Mouse (Mus musculus) heart, postnatal 25 days (tissue): Measurements from ENCODE around the gene Isg20. TPM values are rescaled to one million over a fixed set of nuclear protein-coding genes. Genes with fewer than 3 reads are reported as not detected.
A peak's percentile ranks its signal among the peaks of the same experiment; 100 is the strongest.

ENCODE experiments used
- DNase-seq: peaks from one replicate; pipeline ENCODE4 v3.0.0; 2022; ENCODE audit warnings: low spot score
- intact Hi-C: fragments of 180-260 bp; cut with DNase I; formaldehyde crosslinking; loops from one replicate; pipeline ENCODE4 v1.15.1; 2025
- microRNA-seq: library from miRNA; unstranded; fragments of <30 nt; microRNA quantifications from one replicate; pipeline ENCODE4 v1.2.0, GENCODE M21; 2022
- total RNA-seq, 2 experiments: library from RNA; stranded (reverse); gene quantifications; 2 replicates each; pipeline ENCODE4 v1.2.3; 2021

Gene Isg20
- total RNA-seq, 2 experiments from 2014 or later = 11.8 to 16.4 TPM

DNA sequence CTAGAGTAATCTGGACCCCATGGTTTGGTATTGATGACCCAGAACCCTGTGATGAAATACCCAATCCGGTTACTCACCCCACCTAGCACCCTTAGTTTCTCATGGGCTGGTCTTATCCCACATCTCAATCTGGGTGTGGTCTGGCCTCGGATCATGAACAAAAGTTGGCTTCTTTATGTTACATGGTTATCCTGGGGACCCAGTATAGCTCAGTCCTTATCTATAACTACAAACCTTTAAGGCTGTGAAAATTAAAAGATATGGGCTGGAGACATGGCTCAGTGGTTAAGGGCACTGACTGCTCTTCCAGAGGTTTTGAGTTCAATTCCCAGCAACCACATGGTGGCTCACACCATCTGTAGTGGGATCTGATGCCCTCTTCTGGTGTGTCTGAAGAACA is 29.3 kb downstream of the Isg20 start:
- intact Hi-C loops = no loop called here

DNA sequence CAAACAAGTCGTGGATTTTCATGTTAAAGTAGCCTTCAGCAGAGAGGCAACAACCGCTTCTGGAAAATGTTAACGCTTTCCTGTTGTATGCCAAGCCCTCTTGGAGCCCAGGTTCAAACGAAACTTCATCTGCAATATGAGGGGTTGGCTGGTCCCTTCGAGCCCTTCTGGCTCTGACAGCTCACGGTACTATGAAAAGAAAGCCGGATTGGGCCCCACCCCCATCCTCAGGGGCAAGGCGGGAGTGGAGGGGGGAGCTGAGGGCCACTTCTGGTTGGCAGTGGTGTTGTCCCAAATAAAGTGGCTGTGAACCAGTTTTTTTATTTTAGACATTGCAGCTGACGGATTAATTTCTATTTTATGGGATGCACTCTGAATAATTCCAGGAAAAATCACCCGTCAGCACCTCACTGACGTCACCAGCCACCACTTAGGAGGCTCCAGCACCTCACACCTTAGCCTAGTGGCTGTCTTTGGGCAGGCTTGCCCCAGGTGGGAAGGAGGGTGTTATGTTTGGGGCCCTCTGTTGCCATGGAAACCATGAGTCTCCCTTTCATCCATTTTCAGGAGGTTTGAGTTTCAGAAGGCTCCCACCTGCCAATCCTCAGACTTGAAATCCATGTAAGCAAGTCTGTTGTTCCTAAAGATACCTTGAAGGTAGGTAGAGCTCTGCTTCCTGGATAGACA is 40.8 kb downstream of the Isg20 start:
- intact Hi-C loops = no loop called here
- no peak for DNase-seq

More for the DNA sequence above, 29.3 kb downstream of the Isg20 start:
- no peak for DNase-seq

DNA sequence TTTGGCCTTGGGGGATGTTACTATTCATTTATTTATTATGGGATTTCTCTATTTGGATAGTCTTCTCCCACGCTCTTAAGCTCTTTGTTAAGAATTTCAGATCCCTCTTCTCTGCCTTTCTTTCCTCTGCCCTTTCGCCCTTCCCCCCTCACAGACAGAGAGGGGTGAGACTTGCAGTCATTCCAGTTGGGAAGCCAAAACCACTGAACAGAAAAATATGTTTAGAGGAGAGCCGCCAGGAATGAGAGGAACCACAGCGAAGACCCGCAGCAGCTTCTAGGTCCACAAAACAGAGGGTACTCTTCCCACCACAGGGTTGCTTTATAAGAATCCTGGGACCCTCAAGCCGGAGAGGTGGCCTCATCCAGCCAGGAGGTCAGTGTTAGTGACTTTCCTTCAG is 41.4 kb downstream of the Isg20 start:
- intact Hi-C loops = no loop called here
- DNase-seq = no peak

DNA sequence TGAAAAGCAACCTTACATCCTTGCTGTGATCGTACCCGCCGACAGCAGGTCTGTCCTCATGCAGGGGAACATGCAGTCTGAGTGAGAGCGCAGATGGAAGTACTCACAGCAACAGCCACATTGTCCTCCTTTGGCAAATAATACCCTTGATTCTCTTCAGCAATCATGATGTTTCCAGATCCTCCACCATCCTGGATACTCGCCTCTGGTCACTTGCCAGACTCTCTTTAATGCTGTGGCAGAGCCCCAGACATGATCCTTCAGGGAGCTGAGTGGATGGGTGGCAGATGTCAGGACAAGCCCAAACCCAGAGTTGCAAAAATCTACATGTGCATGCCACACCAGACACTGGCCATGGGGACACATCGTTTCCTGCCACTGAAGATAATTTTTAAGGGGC is 41.9 kb downstream of the Isg20 start:
- no peak for DNase-seq
- intact Hi-C loops = no loop called here

DNA sequence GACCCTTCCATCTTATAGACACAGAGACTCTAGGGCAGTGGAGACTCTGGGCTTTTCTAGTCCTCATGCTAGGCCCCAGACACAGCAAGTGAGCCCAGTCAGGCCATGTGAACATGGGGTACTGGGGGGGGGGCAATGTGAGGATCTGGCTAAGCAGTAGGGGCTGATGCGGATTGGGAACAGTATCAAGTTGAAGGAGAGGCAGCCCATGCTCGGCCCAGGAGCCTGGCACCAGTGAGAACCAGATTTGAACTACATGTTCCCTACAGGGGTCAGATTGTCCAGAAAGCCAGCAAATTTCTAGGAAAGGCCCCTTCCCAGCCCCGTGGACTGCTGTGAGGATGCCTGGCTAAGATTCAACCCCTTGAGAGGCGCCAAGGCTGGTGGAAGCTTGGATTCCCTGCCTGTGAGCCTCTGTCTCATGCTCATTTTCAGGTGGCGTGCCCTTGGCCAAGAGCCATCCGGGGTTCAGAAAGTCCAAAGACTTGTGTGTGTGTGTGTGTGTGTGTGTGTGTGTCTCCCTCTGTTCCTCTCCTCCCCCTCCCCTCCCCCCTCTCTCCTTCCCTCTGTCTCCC is 45.4 kb downstream of the Isg20 start:
- no peak for DNase-seq
- intact Hi-C loops = no loop called here

DNA sequence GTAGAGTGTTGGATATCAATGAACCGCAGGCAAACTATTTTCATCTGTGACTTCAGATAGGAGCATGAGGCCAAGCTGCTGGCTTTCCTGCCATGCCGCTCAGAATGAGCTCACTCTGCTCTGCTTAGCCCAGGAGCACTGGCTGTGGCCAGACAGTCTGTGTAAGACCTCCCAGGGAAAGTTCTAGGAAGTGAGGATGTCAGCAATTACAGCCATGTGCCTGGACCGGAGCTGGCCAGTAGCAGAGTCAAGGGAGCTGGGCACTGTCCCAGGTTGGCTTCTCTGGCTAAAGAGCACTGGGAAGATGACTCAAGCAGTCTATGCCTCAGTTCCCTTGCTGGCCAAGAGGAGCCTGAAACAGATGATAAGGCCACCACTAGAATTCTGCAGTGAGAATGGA is 50.7 kb downstream of the Isg20 start:
- DNase-seq = peak; percentile 15
- intact Hi-C loops = no loop called here

Small RNA genes within 50 kb of the gene (microRNA-seq; reads per million reads assigned to microRNA genes)
- gene Mir7-2 = 5.3 reads per million, percentile 14 among the genes with 10 or more reads in this experiment

Other genes starting within 250 kb of the Isg20 start
- 1 to 10 TPM; 1.6 to 1.9 TPM for gene Ntrk3, start 175.4 kb upstream of the Isg20 start, total RNA-seq
- 10 to 100 TPM; 47.3 to 48.0 TPM for gene Mrps11, start 130.3 kb upstream of the Isg20 start, total RNA-seq
- 10 to 100 TPM; 53.9 to 54.8 TPM for gene Mrpl46, start 129.9 kb upstream of the Isg20 start, total RNA-seq
- gene Det1, start 66.2 kb upstream of the Isg20 start, total RNA-seq = 10 to 100 TPM; 12.1 to 13.9 TPM
- 10 to 100 TPM; 33.3 to 35.5 TPM for gene Aen, start 17.6 kb upstream of the Isg20 start, total RNA-seq
- under 1 TPM; 0.20 to 0.29 TPM for gene Acan, start 140.1 kb downstream of the Isg20 start, total RNA-seq
- gene Hapln3, start 217.6 kb downstream of the Isg20 start, total RNA-seq = under 1 TPM; 0.20 to 0.31 TPM
- gene Mfge8, start 235.6 kb downstream of the Isg20 start, total RNA-seq = 100 to 1,000 TPM; 118 to 144 TPM